Mouse (Mus musculus) neutrophil, adult 65 days (primary cell): ENCODE data around the gene Col4a5. TPM values are rescaled to one million over a fixed set of nuclear protein-coding genes. Genes with fewer than 3 reads are reported as not detected.

ENCODE experiments used
- total RNA-seq: library from RNA; stranded (reverse); gene quantifications from 2 replicates; pipeline ENCODE4 v1.2.4, GENCODE M21; 2023

Gene Col4a5
- total RNA-seq: not detected in 2 replicates

DNA sequence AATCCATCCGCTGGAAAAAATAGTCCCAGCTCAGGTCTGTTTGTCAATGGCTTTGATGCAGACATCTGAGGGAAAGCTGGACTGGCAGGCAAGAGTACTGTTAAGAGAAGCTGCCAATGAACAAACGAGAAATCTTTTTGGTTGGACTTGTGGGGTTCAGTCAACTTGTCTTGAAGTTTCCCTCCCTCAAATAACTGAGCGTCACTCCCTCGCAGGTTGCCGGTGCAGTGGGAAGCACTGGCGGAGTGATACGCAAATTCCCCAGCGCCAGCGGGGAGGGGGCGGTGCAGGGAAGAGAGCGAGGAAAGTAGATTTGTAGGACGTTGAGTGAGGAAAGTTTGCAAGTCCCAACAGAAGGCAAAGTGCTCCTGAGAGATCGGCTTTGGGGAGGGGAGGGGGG lies at the start of gene Col4a5:
Col4a5 (plus strand) TSS at position 276 of the 400 bp plus-strand sequence.

DNA sequence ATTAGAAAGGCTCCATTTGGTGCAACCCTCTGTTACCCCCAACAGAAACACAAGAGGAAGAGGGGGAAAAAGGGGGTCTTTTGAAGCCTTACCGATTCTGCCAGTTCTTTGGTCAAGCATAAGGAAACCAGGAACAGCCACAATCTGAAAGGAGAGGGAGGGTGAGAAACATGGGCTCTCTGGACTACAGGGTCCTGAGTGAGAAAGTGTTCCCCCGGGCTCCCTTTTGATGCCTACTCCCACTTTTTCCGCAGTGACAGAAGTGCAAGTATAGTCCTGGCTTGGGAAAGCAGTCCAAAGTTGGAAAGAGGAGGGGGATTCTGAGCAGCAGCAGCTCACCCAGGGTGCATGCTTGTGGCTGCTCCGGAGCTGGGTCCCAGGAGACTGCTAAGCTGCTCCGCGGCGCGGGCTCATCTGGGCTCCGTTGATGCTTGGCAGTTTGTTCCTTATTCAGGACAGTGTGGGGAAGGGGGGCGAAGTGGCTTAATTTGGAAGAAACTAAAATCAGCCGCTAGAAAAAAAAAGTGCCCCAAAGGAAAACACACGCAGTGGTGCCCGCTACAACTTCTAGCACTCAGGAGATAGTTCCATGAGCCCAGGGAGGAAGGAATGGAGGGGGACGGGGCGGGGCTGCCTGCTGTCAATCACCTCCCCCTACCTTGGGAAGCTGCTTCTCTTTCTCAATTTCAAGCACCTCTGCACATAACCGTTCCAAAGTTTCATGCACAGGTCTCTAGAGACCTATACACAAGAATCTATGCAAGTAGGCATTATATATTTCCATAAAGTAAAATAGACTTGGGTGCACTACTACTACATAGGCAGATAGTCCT lies 1.5 kb upstream of the Col4a5 start, which contains the start of gene Col4a6:
Col4a6 (minus strand) TSS at position 607 of the 833 bp plus-strand sequence.

DNA sequence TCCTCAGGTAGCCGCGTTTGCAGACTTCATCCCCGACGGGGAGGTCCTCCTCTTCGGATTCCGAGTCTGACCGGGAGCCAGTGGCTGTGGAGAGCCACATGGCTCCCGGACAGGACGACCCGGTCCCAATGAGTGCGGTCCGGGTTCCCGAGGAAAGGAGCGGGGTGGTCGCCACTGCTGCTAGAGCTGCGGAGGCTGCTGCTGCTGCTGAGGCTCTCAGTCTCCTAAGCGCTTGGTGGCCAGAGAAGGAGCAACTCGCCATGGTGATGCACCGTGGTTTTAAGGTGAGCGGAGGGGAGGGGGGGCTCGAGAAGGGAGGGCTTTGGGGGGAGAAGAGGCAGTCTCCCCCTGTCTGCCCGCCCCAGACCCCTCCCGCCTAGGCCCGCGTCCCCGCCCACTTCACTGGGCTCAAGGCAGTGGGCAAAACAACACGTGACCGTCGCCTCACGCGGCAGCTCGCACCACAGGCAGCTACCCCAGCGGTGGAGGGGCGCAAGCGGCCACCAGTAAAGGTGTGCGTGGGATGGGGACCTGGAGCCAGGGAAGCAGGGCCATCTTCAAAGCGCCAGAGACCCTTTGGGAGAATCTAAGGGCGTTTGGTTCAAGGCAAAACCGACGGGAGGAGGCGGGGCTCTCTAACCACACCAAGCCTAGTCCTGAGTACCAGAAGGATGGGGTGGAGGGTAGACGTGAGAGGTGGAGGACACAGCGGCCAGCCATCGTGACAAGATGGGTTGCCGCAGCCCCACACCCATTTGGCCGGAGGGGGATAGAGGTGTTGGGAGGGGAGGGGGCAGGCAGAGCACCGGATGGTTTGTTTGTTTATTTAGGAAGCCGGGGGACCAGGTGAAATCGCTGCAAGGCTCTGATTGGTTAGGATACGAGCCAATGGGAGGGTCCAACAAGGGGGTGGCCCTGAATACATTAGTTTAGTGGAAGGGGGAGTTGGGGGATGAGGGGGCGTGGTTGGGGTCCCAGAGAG lies 250.0 kb downstream of the Col4a5 start, which contains the start of gene Irs4:
Irs4 (minus strand) TSS at position 327 of the 982 bp plus-strand sequence.

Other genes starting within 250 kb of the Col4a5 start
- not detected in 2 replicates for gene Col4a6, start 1.3 kb upstream of the Col4a5 start, total RNA-seq
- not detected in 2 replicates for gene Irs4, start 249.9 kb downstream of the Col4a5 start, total RNA-seq